Mouse (Mus musculus) MEL (cell line): Measurements from ENCODE around the gene Scn3b. TPM values are rescaled to one million over a fixed set of nuclear protein-coding genes. Genes with fewer than 3 reads are reported as not detected.

Experiments
- DNase-seq: peaks from one replicate; pipeline ENCODE4 v3.0.0; 2011; ENCODE audit warnings: low read depth, low spot score
- H3K27ac ChIP-seq: 2 replicates; pipeline ENCODE4 v1.5.1; 2012; ENCODE audit warnings: low read depth, mild to moderate bottlenecking, control low read depth, low read length, moderate library complexity; ENCODE audit not compliant: control insufficient read depth
- H3K27me3 ChIP-seq, 2 experiments: fragments of 150-350 bp in 1 of 2; sonication (generic) in 1 of 2; 2 replicates each; pipeline ENCODE4 v1.6.1; 2012; ENCODE audit warnings: low read length in 2 of 2, mild to moderate bottlenecking in 2 of 2, improper control_type of control experiment in 1 of 2, moderate library complexity in 1 of 2; ENCODE audit not compliant: insufficient read depth in 2 of 2, control insufficient read depth in 1 of 2
- H3K36me3 ChIP-seq, 2 experiments: 2 replicates each; pipeline ENCODE4 v1.6.1; 2012 to 2014; ENCODE audit warnings: low read length in 2 of 2, improper control_type of control experiment in 1 of 2, inconsistent platforms in 1 of 2, mild to moderate bottlenecking in 1 of 2; ENCODE audit not compliant: insufficient read depth in 2 of 2, control insufficient read depth in 1 of 2
- H3K4me1 ChIP-seq, 2 experiments: fragments of 150-350 bp in 1 of 2; sonication (generic) in 1 of 2; 2 replicates each; pipeline ENCODE4 v1.6.1; 2012; ENCODE audit warnings: low read length in 2 of 2, improper control_type of control experiment in 1 of 2, mild to moderate bottlenecking in 1 of 2; ENCODE audit not compliant: insufficient read depth in 2 of 2, control insufficient read depth in 1 of 2
- H3K4me3 ChIP-seq, 2 experiments: fragments of 150-350 bp in 1 of 2; sonication (generic) in 1 of 2; 2 replicates each; pipeline ENCODE4 v1.5.1; 2012; ENCODE audit warnings: low read depth in 2 of 2, low read length in 2 of 2, mild to moderate bottlenecking in 2 of 2, moderate library complexity in 2 of 2, control low read depth in 1 of 2, improper control_type of control experiment in 1 of 2; ENCODE audit not compliant: control insufficient read depth in 1 of 2, insufficient read depth in 1 of 2
- H3K79me2 ChIP-seq: 2 replicates; pipeline ENCODE4 v1.6.1; 2012; ENCODE audit warnings: mild to moderate bottlenecking, low read length, moderate library complexity; ENCODE audit not compliant: control insufficient read depth, poor library complexity, insufficient read depth
- H3K9ac ChIP-seq: 2 replicates; pipeline ENCODE4 v1.6.1; 2012; ENCODE audit warnings: low read depth, mild to moderate bottlenecking, control low read depth, low read length, moderate library complexity; ENCODE audit not compliant: control insufficient read depth, poor library complexity, severe bottlenecking
- H3K9me3 ChIP-seq: fragments of 150-350 bp; sonication (generic); replicated peaks from 2 replicates; pipeline ENCODE4 v1.6.1; 2012; ENCODE audit warnings: mild to moderate bottlenecking, low read length, improper control_type of control experiment, moderate library complexity; ENCODE audit not compliant: insufficient read depth
- BHLHE40 ChIP-seq: IDR thresholded peaks from 2 replicates; pipeline ENCODE4 v1.6.1; 2012; ENCODE audit warnings: low read depth, mild to moderate bottlenecking, inconsistent platforms, low read length, improper control_type of control experiment, borderline replicate concordance
- CHD1 ChIP-seq: IDR thresholded peaks from 2 replicates; pipeline ENCODE4 v1.6.1; 2012; ENCODE audit warnings: low read depth, mild to moderate bottlenecking, inconsistent platforms, low read length, improper control_type of control experiment
- CHD2 ChIP-seq: IDR thresholded peaks from 2 replicates; pipeline ENCODE4 v1.6.1; 2011; ENCODE audit warnings: low read length, improper control_type of control experiment
- CTCF ChIP-seq, 3 experiments: IDR thresholded peaks in 2 of 3; conservative IDR thresholded peaks in 1 of 3; 2 replicates each; pipeline ENCODE4 v1.5.1; 2011 to 2012; ENCODE audit warnings: low read length in 3 of 3, low read depth in 2 of 3, mild to moderate bottlenecking in 2 of 3, improper control_type of control experiment in 1 of 3, inconsistent platforms in 1 of 3, mixed read lengths in 1 of 3, moderate library complexity in 1 of 3; ENCODE audit not compliant: control insufficient read depth in 1 of 3, insufficient read depth in 1 of 3, poor library complexity in 1 of 3, severe bottlenecking in 1 of 3
- E2F4 ChIP-seq: IDR thresholded peaks from 2 replicates; pipeline ENCODE4 v1.6.1; 2011; ENCODE audit warnings: low read depth, low read length, improper control_type of control experiment, borderline replicate concordance
- GABPA ChIP-seq: IDR thresholded peaks from 2 replicates; pipeline ENCODE4 v1.6.1; 2012; ENCODE audit warnings: low read depth, mild to moderate bottlenecking, inconsistent platforms, low read length, improper control_type of control experiment, moderate library complexity
- HCFC1 ChIP-seq: IDR thresholded peaks from 2 replicates; pipeline ENCODE4 v1.6.1; 2012; ENCODE audit warnings: low read depth, mild to moderate bottlenecking, inconsistent platforms, low read length, improper control_type of control experiment, moderate library complexity
- MAX ChIP-seq: IDR thresholded peaks from 2 replicates; pipeline ENCODE4 v1.6.1; 2011; ENCODE audit warnings: low read length, improper control_type of control experiment
- MAZ ChIP-seq: IDR thresholded peaks from 2 replicates; pipeline ENCODE4 v1.6.1; 2012; ENCODE audit warnings: low read depth, mild to moderate bottlenecking, inconsistent platforms, low read length, improper control_type of control experiment
- MYB ChIP-seq: IDR thresholded peaks from 2 replicates; pipeline ENCODE4 v1.6.1; 2011; ENCODE audit warnings: mild to moderate bottlenecking, low read depth, low read length, improper control_type of control experiment
- NELFE ChIP-seq: IDR thresholded peaks from 2 replicates; pipeline ENCODE4 v1.6.1; 2011; ENCODE audit warnings: low read depth, low read length, improper control_type of control experiment
- POLR2A ChIP-seq, 2 experiments: IDR thresholded peaks; 2 replicates each; pipeline ENCODE4 v1.6.1; 2011 to 2012; ENCODE audit warnings: low read length in 2 of 2, mild to moderate bottlenecking in 2 of 2, control low read depth in 1 of 2, improper control_type of control experiment in 1 of 2, low read depth in 1 of 2, moderate library complexity in 1 of 2; ENCODE audit not compliant: control insufficient read depth in 1 of 2, insufficient read depth in 1 of 2, poor library complexity in 1 of 2
- POLR2AphosphoS2 ChIP-seq: IDR thresholded peaks from 2 replicates; pipeline ENCODE4 v1.6.1; 2011; ENCODE audit warnings: low read length, improper control_type of control experiment
- POLR2AphosphoS5 ChIP-seq: IDR thresholded peaks from 2 replicates; pipeline ENCODE4 v1.6.1; 2012; ENCODE audit warnings: low read depth, borderline replicate concordance, mild to moderate bottlenecking, inconsistent platforms, low read length, moderate library complexity, mixed read lengths
- SIN3A ChIP-seq: IDR thresholded peaks from 2 replicates; pipeline ENCODE4 v1.6.1; 2012; ENCODE audit warnings: low read length, improper control_type of control experiment, inconsistent platforms
- SMC3 ChIP-seq: IDR thresholded peaks from 2 replicates; pipeline ENCODE4 v1.6.1; 2011; ENCODE audit warnings: low read depth, low read length, improper control_type of control experiment
- TAL1 ChIP-seq: IDR thresholded peaks from 2 replicates; pipeline ENCODE4 v1.6.1; 2012; ENCODE audit warnings: mild to moderate bottlenecking, inconsistent platforms, low read length, moderate library complexity, mixed read lengths
- TBP ChIP-seq: IDR thresholded peaks from 2 replicates; pipeline ENCODE4 v1.8.0; 2011; ENCODE audit warnings: low read depth, low read length, improper control_type of control experiment
- USF1 ChIP-seq: IDR thresholded peaks from 2 replicates; pipeline ENCODE4 v1.6.1; 2014; ENCODE audit warnings: low read depth, mild to moderate bottlenecking, inconsistent platforms, low read length, improper control_type of control experiment, moderate library complexity
- ZC3H11A ChIP-seq: IDR thresholded peaks from 2 replicates; pipeline ENCODE4 v1.6.1; 2012; ENCODE audit warnings: low read depth, mild to moderate bottlenecking, inconsistent platforms, low read length, improper control_type of control experiment
- ZKSCAN1 ChIP-seq: IDR thresholded peaks from 2 replicates; pipeline ENCODE4 v1.6.1; 2012; ENCODE audit warnings: low read depth, mild to moderate bottlenecking, inconsistent platforms, low read length, improper control_type of control experiment, moderate library complexity
- ZMIZ1 ChIP-seq: IDR thresholded peaks from 2 replicates; pipeline ENCODE4 v1.6.1; 2012; ENCODE audit warnings: low read depth, mild to moderate bottlenecking, inconsistent platforms, low read length, improper control_type of control experiment, moderate library complexity
- polyA plus RNA-seq, 2 experiments: library from polyadenylated mRNA; stranded (reverse) in 1 of 2; unstranded in 1 of 2; fragments of >175 nt in 1 of 2; fragments of >200 nt in 1 of 2; gene quantifications; 2 replicates each; pipeline versions ENCODE4 v1.2.1 to v1.2.4; 2012; ENCODE audit warnings: low replicate concordance in 2 of 2, low read depth in 1 of 2; ENCODE audit not compliant: insufficient read length in 2 of 2, insufficient read depth in 1 of 2, missing spikeins in 1 of 2
- total RNA-seq: library from RNA; depleted of rRNA; stranded (reverse); fragments of 300-350 nt; gene quantifications from 2 replicates; pipeline ENCODE4 v1.2.3, GENCODE M21; 2012

Gene Scn3b
- total and polyA plus RNA-seq, 3 experiments = not detected

DNA sequence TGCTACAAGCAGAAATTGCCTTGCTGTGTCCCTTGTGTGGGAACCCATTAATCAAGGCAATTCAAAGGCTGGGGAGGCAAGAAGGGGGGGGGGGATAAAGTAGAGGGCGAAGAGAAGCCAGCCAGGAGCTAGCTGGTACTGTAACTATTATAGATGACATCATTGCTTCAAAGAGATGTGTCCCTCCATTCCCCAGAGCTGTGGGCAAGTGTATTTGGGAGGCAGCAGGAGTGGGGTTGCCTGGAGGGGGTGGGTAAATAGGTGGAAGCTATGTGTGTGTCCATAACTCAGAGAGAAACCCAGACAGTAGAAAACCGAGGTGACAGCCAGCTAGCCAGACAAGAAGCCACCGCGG is 292 bp upstream of the Scn3b start:
- Histone ChIP-seq H3K4me1 (no peaks in the 10 kb centered on the region), H3K79me2 (no peaks in the 10 kb centered on the region), H3K27ac (no peak overlapping the region), H3K9ac (no peak overlapping the region), H3K4me3 (no peak overlapping the region), H3K27me3 (no peaks in the 10 kb centered on the region), H3K36me3 (no peaks in the 10 kb centered on the region), H3K9me3 (no peaks in the 10 kb centered on the region)
- DNase-seq = no peak
- TF ChIP-seq SIN3A (no peak), E2F4 (no peak), SMC3 (no peak), ZMIZ1 (no peak), MAZ (no peak), MYB (no peak), MAX (no peak), USF1 (no peak), ZKSCAN1 (no peak), CTCF (IDR thresholded peaks at IDR 0.05 in 2 of 3, conservative IDR thresholded peaks at IDR 0.05 in 1 of 3; ENCODE audit: control insufficient read depth in 1 of 3, insufficient read depth in 1 of 3, low read depth in 2 of 3, low read length in 3 of 3, poor library complexity in 1 of 3, severe bottlenecking in 1 of 3) (no peak), CHD1 (no peak), BHLHE40 (no peak), POLR2A (IDR thresholded peaks at IDR 0.05; ENCODE audit: control insufficient read depth in 1 of 2, insufficient read depth in 1 of 2, low read depth in 1 of 2, low read length in 2 of 2, poor library complexity in 1 of 2) (no peak)
- TF ChIP-seq, all 39 proteins: peak for 0

- Histone ChIP-seq H3K27me3 (no peaks in the 10 kb centered on the region), H3K27ac (no peak overlapping the region)
- TF ChIP-seq TAL1 (no peak), POLR2AphosphoS5 (no peak), SMC3 (no peak), GABPA (no peak), CHD1 (no peak), CTCF (IDR thresholded peaks at IDR 0.05 in 2 of 3, conservative IDR thresholded peaks at IDR 0.05 in 1 of 3; ENCODE audit: control insufficient read depth in 1 of 3, insufficient read depth in 1 of 3, low read depth in 2 of 3, low read length in 3 of 3, poor library complexity in 1 of 3, severe bottlenecking in 1 of 3) (no peak), HCFC1 (no peak), CHD2 (no peak), TBP (no peak), ZC3H11A (no peak), POLR2AphosphoS2 (no peak), NELFE (no peak)
These were observed 863 bp downstream of the Scn3b start for GRCm38 (mm10) chr9:40269880-40270279.

More at GRCm38 (mm10) chr9:40269880-40270279, 863 bp downstream of the Scn3b start:
- no peak for DNase-seq
- Histone ChIP-seq H3K79me2 (no peaks in the 10 kb centered on the region), H3K4me1 (no peaks in the 10 kb centered on the region), H3K36me3 (no peaks in the 10 kb centered on the region), H3K9ac (no peak overlapping the region), H3K4me3 (no peak overlapping the region), H3K9me3 (no peaks in the 10 kb centered on the region)
